7 mouse cellular contexts compared by ENCODE assay signal in genomic region chr15:25364160-25364818, GRCm38 (mm10). TPM values are rescaled to one million over a fixed set of nuclear protein-coding genes. Genes with fewer than 3 reads are reported as not detected.
DNase-seq lines count a peak whose midpoint lies in the region; ATAC-seq and TF ChIP-seq lines count a peak whose summit lies in the region.

No protein-coding gene starts in this region.

- peaks cover 52% of the 10 kb centered on the region for H3K4me1 ChIP-seq in forebrain, embryonic 10.5 days
- peaks cover 26% of the 10 kb centered on the region for H3K4me1 ChIP-seq in hindbrain, embryonic 16.5 days (ENCODE audit: control insufficient read depth, insufficient read depth, low read depth, low read length)
- H3K4me1 ChIP-seq in liver, postnatal 0 days (ENCODE audit: insufficient read depth): no peaks in the 10 kb centered on the region

- peak; percentile 3 to 7 for DNase-seq in thymus, postnatal 36 days
- no peak for DNase-seq in thymus, postnatal 0 days (ENCODE audit: low spot score)
- peak; percentile 32 for DNase-seq in forebrain, embryonic 10.5 days (ENCODE audit: extremely low spot score, low spot score)
- DNase-seq in liver, postnatal 0 days: peak; percentile 14
- peak; percentile 41 for DNase-seq in retina, embryonic 14.5 days (ENCODE audit: low spot score)
- DNase-seq in natural killer cell, adult 2 months (ENCODE audit: low spot score in 2 of 2): no peak

- 6% methylated on average over 83 of the region's 97 CpGs for WGBS in forebrain, embryonic 10.5 days
- 3% methylated on average over 84 of the region's 97 CpGs for WGBS in hindbrain, embryonic 16.5 days
- WGBS in liver, postnatal 0 days (ENCODE audit: insufficient replicate concordance): 41% methylated on average over 67 of the region's 97 CpGs

- TF ChIP-seq EP300 in liver, postnatal 0 days (IDR thresholded peaks at IDR 0.05; ENCODE audit: low read depth): no peak

- peak; percentile 15 for ATAC-seq in hindbrain, embryonic 16.5 days
- 0 out of 2 replicates have a peak, but pooled peaks have one; percentile 13 for ATAC-seq in liver, postnatal 0 days

- H3K4me3 ChIP-seq in forebrain, embryonic 10.5 days: peak overlapping the region; percentile 45
- H3K4me3 ChIP-seq in hindbrain, embryonic 16.5 days (ENCODE audit: low read length): peak overlapping the region; percentile 35
- H3K4me3 ChIP-seq in liver, postnatal 0 days (ENCODE audit: low read depth, low read length): peak overlapping the region; percentile 39

- peaks cover 33% of the 10 kb centered on the region for H3K36me3 ChIP-seq in forebrain, embryonic 10.5 days (replicated peaks)
- no peaks in the 10 kb centered on the region; the same call in 1 of the 2 replicates for H3K36me3 ChIP-seq in hindbrain, embryonic 16.5 days (ENCODE audit: control insufficient read depth, insufficient read depth, low read length)
- H3K36me3 ChIP-seq in liver, postnatal 0 days (replicated peaks; ENCODE audit: insufficient read depth, low read length): no peaks in the 10 kb centered on the region

- peak overlapping the region; percentile 67 for H3K9ac ChIP-seq in hindbrain, embryonic 16.5 days (ENCODE audit: low read depth, low read length)
- H3K9ac ChIP-seq in liver, postnatal 0 days (replicated peaks): 0 out of 2 replicates have a peak overlapping the region, but pooled peaks have one; percentile 41

- no peaks in the 10 kb centered on the region for H3K9me3 ChIP-seq in forebrain, embryonic 10.5 days
- no peaks in the 10 kb centered on the region for H3K9me3 ChIP-seq in hindbrain, embryonic 16.5 days (ENCODE audit: control insufficient read depth, low read length)
- no peaks in the 10 kb centered on the region for H3K9me3 ChIP-seq in liver, postnatal 0 days (ENCODE audit: low read length)

- H3K4me2 ChIP-seq in hindbrain, embryonic 16.5 days (ENCODE audit: low read length): peak overlapping the region; percentile 57
- H3K4me2 ChIP-seq in liver, postnatal 0 days (ENCODE audit: low read depth, low read length): peak overlapping the region; percentile 64

- H3K27ac ChIP-seq in forebrain, embryonic 10.5 days: peak overlapping the region; percentile 84
- H3K27ac ChIP-seq in hindbrain, embryonic 16.5 days (ENCODE audit: low read depth, low read length): peak overlapping the region; percentile 79
- H3K27ac ChIP-seq in liver, postnatal 0 days (ENCODE audit: low read depth): no peak overlapping the region

- H3K27me3 ChIP-seq in forebrain, embryonic 10.5 days (ENCODE audit: poor library complexity, severe bottlenecking): peaks cover 7% of the 10 kb centered on the region; the same call in 1 of the 2 replicates
- no peaks in the 10 kb centered on the region for H3K27me3 ChIP-seq in hindbrain, embryonic 16.5 days (replicated peaks; ENCODE audit: control insufficient read depth, insufficient read depth, low read length)
- H3K27me3 ChIP-seq in liver, postnatal 0 days (ENCODE audit: insufficient read depth, low read length): 0 out of 2 replicates have a peak, but pooled peaks cover 5% of the 10 kb centered on the region

- TF ChIP-seq CTCF in liver, postnatal 0 days (IDR thresholded peaks at IDR 0.05; ENCODE audit: low read depth): no peak

RNA-seq across cellular contexts. Expression of gene Basp1, which starts 49.3 kb away (rescaled TPM):
- 10.7 and 13.1 TPM in 2 replicates for polyA plus RNA-seq in thymus, postnatal 0 days (2015; fragmentation: Nextera tagmentation; extraction: Ambion mirVana)
- polyA plus RNA-seq in forebrain, embryonic 10.5 days (2016; fragmentation: Nextera tagmentation; extraction: Ambion mirVana): 30.6 and 35.0 TPM in 2 replicates
- 148 and 150 TPM in 2 replicates for polyA plus RNA-seq in hindbrain, embryonic 16.5 days (2015; fragmentation: Nextera tagmentation; extraction: Ambion mirVana)
- 1.9 and 2.2 TPM in 2 replicates for polyA plus RNA-seq in liver, postnatal 0 days (2015; fragmentation: Nextera tagmentation; extraction: Ambion mirVana)

Comparison
In these comparisons a context has a peak if more than half of its experiments do, and no peak if none do; other contexts are left out.
1. DNase-seq: peak in thymus, postnatal 36 days (2 of 2), forebrain, embryonic 10.5 days (single experiment), liver, postnatal 0 days (single experiment) and retina, embryonic 14.5 days (single experiment); none in thymus, postnatal 0 days (single experiment) and natural killer cell, adult 2 months (0 of 2).
2. Peak in every context shown above with its lines, with median percentiles within 50 percentile points of each other: H3K4me3 ChIP-seq.